Mouse (Mus musculus): ENCODE measurements around the gene Chit1. TPM values are rescaled to one million over a fixed set of nuclear protein-coding genes. Genes with fewer than 3 reads are reported as not detected.

Gene Chit1
- total RNA-seq, 1 experiment, result 0.13 TPM

DNA sequence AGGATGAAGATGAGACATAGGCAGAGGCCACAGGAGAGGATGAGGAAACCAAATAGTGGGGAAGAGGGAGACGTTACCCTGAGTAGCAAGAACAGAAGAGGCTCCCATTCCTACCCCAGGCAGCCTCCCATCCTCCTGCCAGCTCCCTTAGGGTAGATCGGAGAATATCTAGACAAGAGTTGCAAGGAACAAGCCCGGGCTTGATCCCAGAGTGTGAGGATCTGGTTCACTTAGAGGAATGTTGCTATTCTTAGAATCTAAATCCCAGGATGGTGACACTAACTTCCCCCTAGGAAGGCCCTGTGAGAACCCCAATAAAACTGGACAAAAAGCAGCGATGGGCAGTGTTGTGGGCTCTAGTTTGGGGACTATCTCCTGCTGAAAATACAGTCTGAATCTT lies 10.1 kb upstream of the Chit1 start:
- Histone ChIP-seq H3K36me3 (ENCODE audit: control insufficient read depth, insufficient read depth, low read length, poor library complexity, severe bottlenecking) (no peaks in the 10 kb centered on the region), H3K9ac (ENCODE audit: insufficient read depth, low read depth, low read length, poor library complexity, severe bottlenecking) (no peak overlapping the region), H3K9me3 (ENCODE audit: control insufficient read depth, insufficient read depth, low read depth, low read length) (no peaks in the 10 kb centered on the region), H3K27ac (ENCODE audit: insufficient read depth, low read depth, low read length, poor library complexity, severe bottlenecking) (peak overlapping the region; percentile 48), H3K4me1 (ENCODE audit: control insufficient read depth in 2 of 2, insufficient read depth in 2 of 2, low read length in 2 of 2, poor library complexity in 1 of 2) (peaks cover 11 to 27% of the 10 kb centered on the region in 2 experiments), H3K4me3 (ENCODE audit: insufficient read depth in 1 of 2, low read depth in 1 of 2, low read length in 2 of 2, poor library complexity in 1 of 2, severe bottlenecking in 1 of 2) (no peak overlapping the region)
- no peak for TF ChIP-seq MAFK (IDR thresholded peaks at IDR 0.05; ENCODE audit: insufficient read depth, low read depth, low read length)
- no peak for TF ChIP-seq CHD2 (IDR thresholded peaks at IDR 0.05; ENCODE audit: low read depth, low read length)
- no peak for TF ChIP-seq ZNF384 (IDR thresholded peaks at IDR 0.05; ENCODE audit: low read depth, low read length)
- TF ChIP-seq HCFC1 (IDR thresholded peaks at IDR 0.05; ENCODE audit: borderline replicate concordance, insufficient read depth, low read length), result no peak
- no peak for TF ChIP-seq ZC3H11A (IDR thresholded peaks at IDR 0.05; ENCODE audit: borderline replicate concordance, low read depth, low read length)
- DNase-seq (ENCODE audit: low read depth, low spot score), result no peak
- in situ Hi-C loops (cut with MboI; ENCODE audit: low sequenced_read_pairs in 2 of 2, unreplicated experiment in 2 of 2), result no loop called here

DNA sequence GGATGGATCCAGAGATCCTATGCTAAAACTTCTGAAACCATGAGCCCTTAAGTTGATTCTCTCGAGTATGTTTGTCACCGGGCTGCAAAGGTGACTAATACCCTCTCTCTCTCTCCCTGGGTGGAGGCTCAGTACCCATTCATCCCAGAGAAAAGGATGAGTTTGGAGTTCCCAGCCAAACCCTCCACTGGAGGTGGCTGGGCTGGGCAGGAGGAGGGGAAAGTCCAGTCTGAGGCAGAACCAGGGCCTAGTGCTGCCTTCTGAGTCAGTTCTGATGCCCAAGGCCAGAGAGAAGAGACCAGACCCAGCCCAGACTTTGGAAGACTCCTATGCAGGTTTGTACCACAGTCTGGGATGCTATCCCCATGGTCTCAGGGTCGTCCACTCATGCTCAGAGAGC lies 9.4 kb upstream of the Chit1 start:
- no peak for DNase-seq (ENCODE audit: low read depth, low spot score)
- Histone ChIP-seq H3K9me3 (ENCODE audit: control insufficient read depth, insufficient read depth, low read depth, low read length) (no peaks in the 10 kb centered on the region), H3K4me1 (ENCODE audit: control insufficient read depth in 2 of 2, insufficient read depth in 2 of 2, low read length in 2 of 2, poor library complexity in 1 of 2) (peaks cover 11 to 27% of the 10 kb centered on the region in 2 experiments), H3K4me3 (ENCODE audit: insufficient read depth in 1 of 2, low read depth in 1 of 2, low read length in 2 of 2, poor library complexity in 1 of 2, severe bottlenecking in 1 of 2) (no peak overlapping the region), H3K36me3 (ENCODE audit: control insufficient read depth, insufficient read depth, low read length, poor library complexity, severe bottlenecking) (no peaks in the 10 kb centered on the region), H3K27ac (ENCODE audit: insufficient read depth, low read depth, low read length, poor library complexity, severe bottlenecking) (no peak overlapping the region), H3K9ac (ENCODE audit: insufficient read depth, low read depth, low read length, poor library complexity, severe bottlenecking) (no peak overlapping the region)
- in situ Hi-C loops (cut with MboI; ENCODE audit: low sequenced_read_pairs in 2 of 2, unreplicated experiment in 2 of 2), result no loop called here
- TF ChIP-seq HCFC1 (IDR thresholded peaks at IDR 0.05; ENCODE audit: borderline replicate concordance, insufficient read depth, low read length) (no peak), CHD2 (IDR thresholded peaks at IDR 0.05; ENCODE audit: low read depth, low read length) (no peak), ZNF384 (IDR thresholded peaks at IDR 0.05; ENCODE audit: low read depth, low read length) (no peak), MAFK (IDR thresholded peaks at IDR 0.05; ENCODE audit: insufficient read depth, low read depth, low read length) (no peak), ZC3H11A (IDR thresholded peaks at IDR 0.05; ENCODE audit: borderline replicate concordance, low read depth, low read length) (no peak)

DNA sequence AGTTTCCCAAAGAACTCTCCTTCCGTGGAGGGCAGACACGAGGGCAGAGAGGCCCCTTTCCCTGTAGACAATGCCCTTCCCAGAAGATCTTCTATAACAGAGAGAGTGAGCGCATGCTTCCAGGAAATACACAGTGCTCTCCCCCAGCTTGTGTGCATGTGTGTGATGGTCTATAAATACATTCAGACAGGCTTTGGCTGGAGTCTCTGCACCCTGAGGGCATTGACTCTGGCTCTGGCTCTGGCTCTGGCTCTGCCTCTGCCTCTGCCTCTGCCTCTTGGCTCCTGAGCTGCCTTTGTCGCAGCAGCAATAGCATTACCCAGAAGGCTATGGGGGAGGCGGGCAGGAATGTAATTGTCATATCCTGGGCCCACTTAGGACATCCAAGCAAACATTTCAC lies 7.2 kb upstream of the Chit1 start:
- no peak for TF ChIP-seq MAFK (IDR thresholded peaks at IDR 0.05; ENCODE audit: insufficient read depth, low read depth, low read length)
- no peak for TF ChIP-seq HCFC1 (IDR thresholded peaks at IDR 0.05; ENCODE audit: borderline replicate concordance, insufficient read depth, low read length)
- no peak for TF ChIP-seq CHD2 (IDR thresholded peaks at IDR 0.05; ENCODE audit: low read depth, low read length)
- no peak for TF ChIP-seq ZNF384 (IDR thresholded peaks at IDR 0.05; ENCODE audit: low read depth, low read length)
- no peak for TF ChIP-seq ZC3H11A (IDR thresholded peaks at IDR 0.05; ENCODE audit: borderline replicate concordance, low read depth, low read length)
- Histone ChIP-seq H3K4me1 (ENCODE audit: control insufficient read depth in 2 of 2, insufficient read depth in 2 of 2, low read length in 2 of 2, poor library complexity in 1 of 2) (peaks cover 5 to 20% of the 10 kb centered on the region in 2 experiments), H3K4me3 (ENCODE audit: insufficient read depth in 1 of 2, low read depth in 1 of 2, low read length in 2 of 2, poor library complexity in 1 of 2, severe bottlenecking in 1 of 2) (no peak overlapping the region), H3K9ac (ENCODE audit: insufficient read depth, low read depth, low read length, poor library complexity, severe bottlenecking) (no peak overlapping the region), H3K36me3 (ENCODE audit: control insufficient read depth, insufficient read depth, low read length, poor library complexity, severe bottlenecking) (no peaks in the 10 kb centered on the region), H3K27ac (ENCODE audit: insufficient read depth, low read depth, low read length, poor library complexity, severe bottlenecking) (no peak overlapping the region), H3K9me3 (ENCODE audit: control insufficient read depth, insufficient read depth, low read depth, low read length) (no peaks in the 10 kb centered on the region)
- in situ Hi-C loops (cut with MboI; ENCODE audit: low sequenced_read_pairs in 2 of 2, unreplicated experiment in 2 of 2), result no loop called here
- no peak for DNase-seq (ENCODE audit: low read depth, low spot score)

- in situ Hi-C loops (cut with MboI; ENCODE audit: low sequenced_read_pairs in 2 of 2, unreplicated experiment in 2 of 2), result loop anchor here in 1 of 2 experiments (5.0 kb wide), 1 partner anchor 48 kb away; no protein-coding TSS in a partner anchor
- Histone ChIP-seq H3K4me3 (ENCODE audit: insufficient read depth in 1 of 2, low read depth in 1 of 2, low read length in 2 of 2, poor library complexity in 1 of 2, severe bottlenecking in 1 of 2) (no peak overlapping the region), H3K27ac (ENCODE audit: insufficient read depth, low read depth, low read length, poor library complexity, severe bottlenecking) (no peak overlapping the region), H3K36me3 (ENCODE audit: control insufficient read depth, insufficient read depth, low read length, poor library complexity, severe bottlenecking) (no peaks in the 10 kb centered on the region), H3K9me3 (ENCODE audit: control insufficient read depth, insufficient read depth, low read depth, low read length) (no peaks in the 10 kb centered on the region), H3K4me1 (ENCODE audit: control insufficient read depth in 2 of 2, insufficient read depth in 2 of 2, low read length in 2 of 2, poor library complexity in 1 of 2) (peaks cover 5 to 12% of the 10 kb centered on the region in 2 experiments; a peak in 3 of 4 replicates), H3K9ac (ENCODE audit: insufficient read depth, low read depth, low read length, poor library complexity, severe bottlenecking) (no peak overlapping the region)
- DNase-seq (ENCODE audit: low read depth, low spot score), result no peak
- TF ChIP-seq ZNF384 (IDR thresholded peaks at IDR 0.05; ENCODE audit: low read depth, low read length), result no peak
- TF ChIP-seq CHD2 (IDR thresholded peaks at IDR 0.05; ENCODE audit: low read depth, low read length), result no peak
- no peak for TF ChIP-seq MAFK (IDR thresholded peaks at IDR 0.05; ENCODE audit: insufficient read depth, low read depth, low read length)
- TF ChIP-seq ZC3H11A (IDR thresholded peaks at IDR 0.05; ENCODE audit: borderline replicate concordance, low read depth, low read length), result no peak
- no peak for TF ChIP-seq HCFC1 (IDR thresholded peaks at IDR 0.05; ENCODE audit: borderline replicate concordance, insufficient read depth, low read length)
Observed at GRCm38 (mm10) chr1:134105043-134105763, 5.8 kb upstream of the Chit1 start.
